Mouse (Mus musculus): ENCODE data around the gene Plekhm3. TPM values are rescaled to one million over a fixed set of nuclear protein-coding genes. Genes with fewer than 3 reads are reported as not detected.
"Not testable (repeated sequence)": the region's sequence is repeated elsewhere in the genome, so short reads cannot be mapped to it uniquely, and the experiment has no call there.

Plekhm3 gene
- total and polyA plus RNA-seq, 2 experiments from 2014 or later: 5.3 to 13.2 TPM

- ATAC-seq (peak; percentile 30; the same call in 1 of the 2 replicates), DNase-seq (no peak)
- Histone ChIP-seq H3K27me3 (ENCODE audit: insufficient read depth, low read length) (peaks cover 8% of the 10 kb centered on the region; the same call in 1 of the 2 replicates), H3K4me3 (ENCODE audit: low read depth, low read length) (no peak overlapping the region), H3K4me2 (ENCODE audit: low read depth) (no peak overlapping the region), H3K9ac (no peak overlapping the region), H3K36me3 (ENCODE audit: insufficient read depth) (no peaks in the 10 kb centered on the region), H3K4me1 (ENCODE audit: insufficient read depth) (no peaks in the 10 kb centered on the region), H3K27ac (ENCODE audit: low read depth, low read length) (no peak overlapping the region), H3K9me3 (ENCODE audit: low read length) (no peaks in the 10 kb centered on the region)
- TF ChIP-seq CTCF (IDR thresholded peaks at IDR 0.05; ENCODE audit: low read depth): no peak
- WGBS: 64% methylated on average over 7 of the region's 7 CpGs
Observed at GRCm38 (mm10) chr1:64978321-64978799, 21.7 kb upstream of the Plekhm3 start.

- peaks cover 8% of the 10 kb centered on the region; the same call in 1 of the 2 replicates for H3K27me3 ChIP-seq (ENCODE audit: insufficient read depth, low read length)
- no peak overlapping the region for H3K9ac ChIP-seq
- no peak overlapping the region for H3K4me3 ChIP-seq (ENCODE audit: low read depth, low read length)
- no peak overlapping the region for H3K4me2 ChIP-seq (ENCODE audit: low read depth)
- no peak overlapping the region for H3K27ac ChIP-seq (ENCODE audit: low read depth, low read length)
- 6% methylated on average over 7 of the region's 7 CpGs for WGBS
- no peak for TF ChIP-seq CTCF (IDR thresholded peaks at IDR 0.05; ENCODE audit: low read depth)
- H3K9me3 ChIP-seq (ENCODE audit: low read length): no peaks in the 10 kb centered on the region
- no peaks in the 10 kb centered on the region for H3K36me3 ChIP-seq (ENCODE audit: insufficient read depth)
- no peaks in the 10 kb centered on the region for H3K4me1 ChIP-seq (ENCODE audit: insufficient read depth)
- DNase-seq: peak; percentile 38
- peak; percentile 83 for ATAC-seq
Observed at GRCm38 (mm10) chr1:64975346-64975745, 18.7 kb upstream of the Plekhm3 start.

- 74% methylated on average over 5 of the region's 5 CpGs for WGBS
- Histone ChIP-seq H3K4me2 (ENCODE audit: low read depth) (no peak overlapping the region), H3K4me3 (ENCODE audit: low read depth, low read length) (no peak overlapping the region), H3K36me3 (ENCODE audit: insufficient read depth) (no peaks in the 10 kb centered on the region), H3K27me3 (ENCODE audit: insufficient read depth, low read length) (no peaks in the 10 kb centered on the region), H3K27ac (ENCODE audit: low read depth, low read length) (no peak overlapping the region), H3K4me1 (ENCODE audit: insufficient read depth) (no peaks in the 10 kb centered on the region), H3K9me3 (ENCODE audit: low read length) (no peaks in the 10 kb centered on the region), H3K9ac (no peak overlapping the region)
- no peak for TF ChIP-seq CTCF (IDR thresholded peaks at IDR 0.05; ENCODE audit: low read depth)
- ATAC-seq (no peak), DNase-seq (no peak)
Observed at GRCm38 (mm10) chr1:64970685-64971084, 14.1 kb upstream of the Plekhm3 start.

GRCm38 (mm10) chr1:64957021-64957489 is 431 bp upstream of the Plekhm3 start:
- no peak for DNase-seq
- no peaks in the 10 kb centered on the region for H3K36me3 ChIP-seq (ENCODE audit: insufficient read depth)

GRCm38 (mm10) chr1:64954786-64955185 is 1.8 kb downstream of the Plekhm3 start:
- not testable (repeated sequence) for H3K27ac ChIP-seq (ENCODE audit: low read depth, low read length); H3K4me1 ChIP-seq (ENCODE audit: insufficient read depth); DNase-seq; H3K36me3 ChIP-seq (ENCODE audit: insufficient read depth); H3K4me3 ChIP-seq (ENCODE audit: low read depth, low read length); ATAC-seq; H3K4me2 ChIP-seq (ENCODE audit: low read depth); H3K9me3 ChIP-seq (ENCODE audit: low read length); H3K27me3 ChIP-seq (ENCODE audit: insufficient read depth, low read length); H3K9ac ChIP-seq
- 86% methylated on average over 7 of the region's 7 CpGs for WGBS

More at GRCm38 (mm10) chr1:64957021-64957489, 431 bp upstream of the Plekhm3 start:
- H3K4me2 ChIP-seq (ENCODE audit: low read depth): peak overlapping the region; percentile 56
- no peaks in the 10 kb centered on the region for H3K4me1 ChIP-seq (ENCODE audit: insufficient read depth)
- peak overlapping the region; percentile 68 for H3K4me3 ChIP-seq (ENCODE audit: low read depth, low read length)
- peak overlapping the region; percentile 88 for H3K9ac ChIP-seq
- H3K27me3 ChIP-seq (ENCODE audit: insufficient read depth, low read length): no peaks in the 10 kb centered on the region
- 37% methylated on average over 8 of the region's 8 CpGs for WGBS
- peak; percentile 57 for ATAC-seq
- peak overlapping the region; percentile 87 for H3K27ac ChIP-seq (ENCODE audit: low read depth, low read length)
- H3K9me3 ChIP-seq (ENCODE audit: low read length): no peaks in the 10 kb centered on the region
- no peak for TF ChIP-seq CTCF (IDR thresholded peaks at IDR 0.05; ENCODE audit: low read depth)

- 95% methylated on average over 3 of the region's 3 CpGs for WGBS
- no peak for DNase-seq
- no peaks in the 10 kb centered on the region for H3K36me3 ChIP-seq (ENCODE audit: insufficient read depth)
- TF ChIP-seq CTCF (IDR thresholded peaks at IDR 0.05; ENCODE audit: low read depth): no peak
- no peak overlapping the region for H3K9ac ChIP-seq
- H3K4me2 ChIP-seq (ENCODE audit: low read depth): no peak overlapping the region
- H3K27me3 ChIP-seq (ENCODE audit: insufficient read depth, low read length): no peaks in the 10 kb centered on the region
- H3K9me3 ChIP-seq (ENCODE audit: low read length): no peaks in the 10 kb centered on the region
- no peak for ATAC-seq
- no peak overlapping the region for H3K27ac ChIP-seq (ENCODE audit: low read depth, low read length)
- H3K4me3 ChIP-seq (ENCODE audit: low read depth, low read length): no peak overlapping the region
- no peaks in the 10 kb centered on the region for H3K4me1 ChIP-seq (ENCODE audit: insufficient read depth)
Observed at GRCm38 (mm10) chr1:64950271-64950670, 6.4 kb downstream of the Plekhm3 start.

- DNase-seq (no peak), ATAC-seq (no peak)
- Histone ChIP-seq H3K9ac (no peak overlapping the region), H3K27ac (ENCODE audit: low read depth, low read length) (no peak overlapping the region), H3K27me3 (ENCODE audit: insufficient read depth, low read length) (no peaks in the 10 kb centered on the region), H3K36me3 (ENCODE audit: insufficient read depth) (no peaks in the 10 kb centered on the region), H3K4me2 (ENCODE audit: low read depth) (no peak overlapping the region), H3K4me1 (ENCODE audit: insufficient read depth) (no peaks in the 10 kb centered on the region), H3K9me3 (ENCODE audit: low read length) (no peaks in the 10 kb centered on the region), H3K4me3 (ENCODE audit: low read depth, low read length) (no peak overlapping the region)
- no peak for TF ChIP-seq CTCF (IDR thresholded peaks at IDR 0.05; ENCODE audit: low read depth)
- 93% methylated on average over 8 of the region's 8 CpGs for WGBS
Observed at GRCm38 (mm10) chr1:64949377-64949776, 7.2 kb downstream of the Plekhm3 start.
